Mouse (Mus musculus) MEL (cell line): ENCODE measurements around the gene Pard3. TPM values are rescaled to one million over a fixed set of nuclear protein-coding genes. Genes with fewer than 3 reads are reported as not detected.

Experiments
- DNase-seq: peaks from one replicate; pipeline ENCODE4 v3.0.0; 2011; ENCODE audit warnings: low read depth, low spot score
- H3K27ac ChIP-seq: 2 replicates; pipeline ENCODE4 v1.5.1; 2012; ENCODE audit warnings: low read depth, mild to moderate bottlenecking, control low read depth, low read length, moderate library complexity; ENCODE audit not compliant: control insufficient read depth
- H3K27me3 ChIP-seq, 2 experiments: fragments of 150-350 bp in 1 of 2; sonication (generic) in 1 of 2; 2 replicates each; pipeline ENCODE4 v1.6.1; 2012; ENCODE audit warnings: low read length in 2 of 2, mild to moderate bottlenecking in 2 of 2, improper control_type of control experiment in 1 of 2, moderate library complexity in 1 of 2; ENCODE audit not compliant: insufficient read depth in 2 of 2, control insufficient read depth in 1 of 2
- H3K36me3 ChIP-seq, 2 experiments: 2 replicates each; pipeline ENCODE4 v1.6.1; 2012 to 2014; ENCODE audit warnings: low read length in 2 of 2, improper control_type of control experiment in 1 of 2, inconsistent platforms in 1 of 2, mild to moderate bottlenecking in 1 of 2; ENCODE audit not compliant: insufficient read depth in 2 of 2, control insufficient read depth in 1 of 2
- H3K4me1 ChIP-seq, 2 experiments: fragments of 150-350 bp in 1 of 2; sonication (generic) in 1 of 2; 2 replicates each; pipeline ENCODE4 v1.6.1; 2012; ENCODE audit warnings: low read length in 2 of 2, improper control_type of control experiment in 1 of 2, mild to moderate bottlenecking in 1 of 2; ENCODE audit not compliant: insufficient read depth in 2 of 2, control insufficient read depth in 1 of 2
- H3K4me3 ChIP-seq, 2 experiments: fragments of 150-350 bp in 1 of 2; sonication (generic) in 1 of 2; 2 replicates each; pipeline ENCODE4 v1.5.1; 2012; ENCODE audit warnings: low read depth in 2 of 2, low read length in 2 of 2, mild to moderate bottlenecking in 2 of 2, moderate library complexity in 2 of 2, control low read depth in 1 of 2, improper control_type of control experiment in 1 of 2; ENCODE audit not compliant: control insufficient read depth in 1 of 2, insufficient read depth in 1 of 2
- H3K79me2 ChIP-seq: 2 replicates; pipeline ENCODE4 v1.6.1; 2012; ENCODE audit warnings: mild to moderate bottlenecking, low read length, moderate library complexity; ENCODE audit not compliant: control insufficient read depth, poor library complexity, insufficient read depth
- H3K9ac ChIP-seq: 2 replicates; pipeline ENCODE4 v1.6.1; 2012; ENCODE audit warnings: low read depth, mild to moderate bottlenecking, control low read depth, low read length, moderate library complexity; ENCODE audit not compliant: control insufficient read depth, poor library complexity, severe bottlenecking
- H3K9me3 ChIP-seq: fragments of 150-350 bp; sonication (generic); replicated peaks from 2 replicates; pipeline ENCODE4 v1.6.1; 2012; ENCODE audit warnings: mild to moderate bottlenecking, low read length, improper control_type of control experiment, moderate library complexity; ENCODE audit not compliant: insufficient read depth
- BHLHE40 ChIP-seq: IDR thresholded peaks from 2 replicates; pipeline ENCODE4 v1.6.1; 2012; ENCODE audit warnings: low read depth, mild to moderate bottlenecking, inconsistent platforms, low read length, improper control_type of control experiment, borderline replicate concordance
- CHD1 ChIP-seq: IDR thresholded peaks from 2 replicates; pipeline ENCODE4 v1.6.1; 2012; ENCODE audit warnings: low read depth, mild to moderate bottlenecking, inconsistent platforms, low read length, improper control_type of control experiment
- CHD2 ChIP-seq: IDR thresholded peaks from 2 replicates; pipeline ENCODE4 v1.6.1; 2011; ENCODE audit warnings: low read length, improper control_type of control experiment
- CTCF ChIP-seq, 3 experiments: IDR thresholded peaks in 2 of 3; conservative IDR thresholded peaks in 1 of 3; 2 replicates each; pipeline ENCODE4 v1.5.1; 2011 to 2012; ENCODE audit warnings: low read length in 3 of 3, low read depth in 2 of 3, mild to moderate bottlenecking in 2 of 3, improper control_type of control experiment in 1 of 3, inconsistent platforms in 1 of 3, mixed read lengths in 1 of 3, moderate library complexity in 1 of 3; ENCODE audit not compliant: control insufficient read depth in 1 of 3, insufficient read depth in 1 of 3, poor library complexity in 1 of 3, severe bottlenecking in 1 of 3
- ELF1 ChIP-seq: IDR thresholded peaks from 2 replicates; pipeline ENCODE4 v1.6.1; 2014; ENCODE audit warnings: low read depth, mild to moderate bottlenecking, inconsistent platforms, low read length, improper control_type of control experiment, moderate library complexity
- ETS1 ChIP-seq: IDR thresholded peaks from 2 replicates; pipeline ENCODE4 v1.6.1; 2012; ENCODE audit warnings: low read depth, mild to moderate bottlenecking, inconsistent platforms, low read length, improper control_type of control experiment, moderate library complexity
- GABPA ChIP-seq: IDR thresholded peaks from 2 replicates; pipeline ENCODE4 v1.6.1; 2012; ENCODE audit warnings: low read depth, mild to moderate bottlenecking, inconsistent platforms, low read length, improper control_type of control experiment, moderate library complexity
- GATA1 ChIP-seq: IDR thresholded peaks from 2 replicates; pipeline ENCODE4 v1.6.1; 2011; ENCODE audit warnings: low read depth, low read length, improper control_type of control experiment
- HCFC1 ChIP-seq: IDR thresholded peaks from 2 replicates; pipeline ENCODE4 v1.6.1; 2012; ENCODE audit warnings: low read depth, mild to moderate bottlenecking, inconsistent platforms, low read length, improper control_type of control experiment, moderate library complexity
- KAT2A ChIP-seq: conservative IDR thresholded peaks from 2 replicates; pipeline ENCODE4 v1.6.1; 2012; ENCODE audit warnings: low read depth, low read length, improper control_type of control experiment, inconsistent platforms
- MAX ChIP-seq: IDR thresholded peaks from 2 replicates; pipeline ENCODE4 v1.6.1; 2011; ENCODE audit warnings: low read length, improper control_type of control experiment
- MAZ ChIP-seq: IDR thresholded peaks from 2 replicates; pipeline ENCODE4 v1.6.1; 2012; ENCODE audit warnings: low read depth, mild to moderate bottlenecking, inconsistent platforms, low read length, improper control_type of control experiment
- MYB ChIP-seq: IDR thresholded peaks from 2 replicates; pipeline ENCODE4 v1.6.1; 2011; ENCODE audit warnings: mild to moderate bottlenecking, low read depth, low read length, improper control_type of control experiment
- MYC ChIP-seq: IDR thresholded peaks from 2 replicates; pipeline ENCODE4 v1.6.1; 2011; ENCODE audit warnings: low read depth, mild to moderate bottlenecking, low read length, improper control_type of control experiment, moderate library complexity
- NRF1 ChIP-seq: IDR thresholded peaks from 2 replicates; pipeline ENCODE4 v1.6.1; 2014; ENCODE audit warnings: low read depth, mild to moderate bottlenecking, inconsistent platforms, low read length, improper control_type of control experiment, moderate library complexity; ENCODE audit not compliant: poor library complexity, insufficient read depth, severe bottlenecking
- POLR2A ChIP-seq, 2 experiments: IDR thresholded peaks; 2 replicates each; pipeline ENCODE4 v1.6.1; 2011 to 2012; ENCODE audit warnings: low read length in 2 of 2, mild to moderate bottlenecking in 2 of 2, control low read depth in 1 of 2, improper control_type of control experiment in 1 of 2, low read depth in 1 of 2, moderate library complexity in 1 of 2; ENCODE audit not compliant: control insufficient read depth in 1 of 2, insufficient read depth in 1 of 2, poor library complexity in 1 of 2
- POLR2AphosphoS2 ChIP-seq: IDR thresholded peaks from 2 replicates; pipeline ENCODE4 v1.6.1; 2011; ENCODE audit warnings: low read length, improper control_type of control experiment
- RAD21 ChIP-seq: IDR thresholded peaks from 2 replicates; pipeline ENCODE4 v1.6.1; 2011; ENCODE audit warnings: mild to moderate bottlenecking, low read depth, low read length, improper control_type of control experiment
- RCOR1 ChIP-seq: IDR thresholded peaks from 2 replicates; pipeline ENCODE4 v1.6.1; 2012; ENCODE audit warnings: low read depth, mild to moderate bottlenecking, inconsistent platforms, low read length, improper control_type of control experiment
- SIN3A ChIP-seq: IDR thresholded peaks from 2 replicates; pipeline ENCODE4 v1.6.1; 2012; ENCODE audit warnings: low read length, improper control_type of control experiment, inconsistent platforms
- TAL1 ChIP-seq: IDR thresholded peaks from 2 replicates; pipeline ENCODE4 v1.6.1; 2012; ENCODE audit warnings: mild to moderate bottlenecking, inconsistent platforms, low read length, moderate library complexity, mixed read lengths
- TBP ChIP-seq: IDR thresholded peaks from 2 replicates; pipeline ENCODE4 v1.8.0; 2011; ENCODE audit warnings: low read depth, low read length, improper control_type of control experiment
- TCF12 ChIP-seq: IDR thresholded peaks from 2 replicates; pipeline ENCODE4 v1.6.1; 2014; ENCODE audit warnings: low read depth, mild to moderate bottlenecking, inconsistent platforms, low read length, improper control_type of control experiment, moderate library complexity
- UBTF ChIP-seq: IDR thresholded peaks from 2 replicates; pipeline ENCODE4 v1.6.1; 2012; ENCODE audit warnings: low read depth, mild to moderate bottlenecking, inconsistent platforms, low read length, improper control_type of control experiment, moderate library complexity, borderline replicate concordance; ENCODE audit not compliant: insufficient read depth
- USF1 ChIP-seq: IDR thresholded peaks from 2 replicates; pipeline ENCODE4 v1.6.1; 2014; ENCODE audit warnings: low read depth, mild to moderate bottlenecking, inconsistent platforms, low read length, improper control_type of control experiment, moderate library complexity
- ZC3H11A ChIP-seq: IDR thresholded peaks from 2 replicates; pipeline ENCODE4 v1.6.1; 2012; ENCODE audit warnings: low read depth, mild to moderate bottlenecking, inconsistent platforms, low read length, improper control_type of control experiment
- ZKSCAN1 ChIP-seq: IDR thresholded peaks from 2 replicates; pipeline ENCODE4 v1.6.1; 2012; ENCODE audit warnings: low read depth, mild to moderate bottlenecking, inconsistent platforms, low read length, improper control_type of control experiment, moderate library complexity
- ZMIZ1 ChIP-seq: IDR thresholded peaks from 2 replicates; pipeline ENCODE4 v1.6.1; 2012; ENCODE audit warnings: low read depth, mild to moderate bottlenecking, inconsistent platforms, low read length, improper control_type of control experiment, moderate library complexity
- polyA plus RNA-seq, 2 experiments: library from polyadenylated mRNA; stranded (reverse) in 1 of 2; unstranded in 1 of 2; fragments of >175 nt in 1 of 2; fragments of >200 nt in 1 of 2; gene quantifications; 2 replicates each; pipeline versions ENCODE4 v1.2.1 to v1.2.4; 2012; ENCODE audit warnings: low replicate concordance in 2 of 2, low read depth in 1 of 2; ENCODE audit not compliant: insufficient read length in 2 of 2, insufficient read depth in 1 of 2, missing spikeins in 1 of 2
- total RNA-seq: library from RNA; depleted of rRNA; stranded (reverse); fragments of 300-350 nt; gene quantifications from 2 replicates; pipeline ENCODE4 v1.2.3, GENCODE M21; 2012

Pard3 gene
- total and polyA plus RNA-seq, 3 experiments: not detected

- no peak for DNase-seq
- no peak overlapping the region for H3K4me3 ChIP-seq
- no peaks in the 10 kb centered on the region for H3K36me3 ChIP-seq
- H3K4me1 ChIP-seq: no peaks in the 10 kb centered on the region
- no peak overlapping the region for H3K27ac ChIP-seq
- H3K9me3 ChIP-seq: no peaks in the 10 kb centered on the region
- TF ChIP-seq BHLHE40: no peak
- TF ChIP-seq TBP: no peak
- TF ChIP-seq HCFC1: no peak
- no peak for TF ChIP-seq CHD2
- TF ChIP-seq UBTF: no peak
- no peak for TF ChIP-seq SIN3A
- TF ChIP-seq CHD1: no peak
- no peak for TF ChIP-seq MYC
- no peak for TF ChIP-seq RAD21
- no peak for TF ChIP-seq ELF1
- no peak for TF ChIP-seq CTCF (IDR thresholded peaks at IDR 0.05 in 2 of 3, conservative IDR thresholded peaks at IDR 0.05 in 1 of 3; ENCODE audit: control insufficient read depth in 1 of 3, insufficient read depth in 1 of 3, low read depth in 2 of 3, low read length in 3 of 3, poor library complexity in 1 of 3, severe bottlenecking in 1 of 3)
- no peak for TF ChIP-seq GATA1
- TF ChIP-seq TAL1: no peak
- no peak for TF ChIP-seq ZC3H11A
- no peak for TF ChIP-seq ZKSCAN1
- no peak for TF ChIP-seq ZMIZ1
- TF ChIP-seq TCF12: no peak
- no peak for TF ChIP-seq NRF1
- no peak for TF ChIP-seq ETS1
- TF ChIP-seq, all 39 proteins: peak for 0
- H3K9ac ChIP-seq: no peak overlapping the region
- H3K79me2 ChIP-seq: no peaks in the 10 kb centered on the region
- no peaks in the 10 kb centered on the region for H3K27me3 ChIP-seq
These were observed 187.1 kb downstream of the Pard3 start for GRCm38 (mm10) chr8:127250746-127251145.

- H3K9ac ChIP-seq: no peak overlapping the region
- no peaks in the 10 kb centered on the region for H3K79me2 ChIP-seq
- no peaks in the 10 kb centered on the region for H3K36me3 ChIP-seq
- no peak for TF ChIP-seq MAX
- TF ChIP-seq RAD21: no peak
- no peak for TF ChIP-seq GABPA
- TF ChIP-seq ZC3H11A: no peak
- TF ChIP-seq UBTF: no peak
- TF ChIP-seq KAT2A: no peak
- TF ChIP-seq MYB: no peak
- TF ChIP-seq MAZ: no peak
- no peak for TF ChIP-seq HCFC1
- TF ChIP-seq POLR2A (IDR thresholded peaks at IDR 0.05; ENCODE audit: control insufficient read depth in 1 of 2, insufficient read depth in 1 of 2, low read depth in 1 of 2, low read length in 2 of 2, poor library complexity in 1 of 2): no peak
- no peak for TF ChIP-seq BHLHE40
- no peak for TF ChIP-seq POLR2AphosphoS2
- TF ChIP-seq ZKSCAN1: no peak
- no peak for TF ChIP-seq SIN3A
- no peak for TF ChIP-seq USF1
- TF ChIP-seq RCOR1: no peak
- no peak for TF ChIP-seq TCF12
- no peak for TF ChIP-seq ZMIZ1
- H3K9me3 ChIP-seq: no peaks in the 10 kb centered on the region
- no peaks in the 10 kb centered on the region for H3K27me3 ChIP-seq
- DNase-seq: no peak
- no peaks in the 10 kb centered on the region for H3K4me1 ChIP-seq
- H3K27ac ChIP-seq: no peak overlapping the region
- H3K4me3 ChIP-seq: no peak overlapping the region
These were observed 187.8 kb downstream of the Pard3 start for GRCm38 (mm10) chr8:127251476-127251875.
